Mouse (Mus musculus): ENCODE measurements around the gene Znrf1.

Znrf1 gene

GRCm38 (mm10) chr8:111658819-111659423 is 123.0 kb downstream of the Znrf1 start:
- no peak for ATAC-seq (ENCODE audit: insufficient number of reproducible peaks, low FRiP score, low TSS enrichment)

- peak; percentile 64; the same call in 1 of the 2 replicates for ATAC-seq (ENCODE audit: insufficient number of reproducible peaks, low FRiP score, low TSS enrichment)
Measured at GRCm38 (mm10) chr8:111662473-111662872, 126.6 kb downstream of the Znrf1 start.

GRCm38 (mm10) chr8:111666751-111667150 is 130.9 kb downstream of the Znrf1 start:
- ATAC-seq (ENCODE audit: insufficient number of reproducible peaks, low FRiP score, low TSS enrichment), result no peak
